Mouse (Mus musculus): ENCODE measurements around the gene Ippk. TPM values are rescaled to one million over a fixed set of nuclear protein-coding genes. Genes with fewer than 3 reads are reported as not detected.

Ippk gene
- total and polyA plus RNA-seq, 2 experiments, result 3.9 to 5.0 TPM

- H3K36me3 ChIP-seq (ENCODE audit: control insufficient read depth, insufficient read depth, low read length), result peaks cover 29% of the 10 kb centered on the region
- no peak overlapping the region for H3K9ac ChIP-seq (ENCODE audit: low read depth, low read length)
- H3K4me1 ChIP-seq (ENCODE audit: control insufficient read depth, insufficient read depth, low read length), result no peaks in the 10 kb centered on the region; the same call in 1 of the 2 replicates
- TF ChIP-seq POLR2A (IDR thresholded peaks at IDR 0.05; ENCODE audit: extremely low read depth, insufficient read depth, low read length), result no peak
- TF ChIP-seq CTCF (IDR thresholded peaks at IDR 0.05; ENCODE audit: low read depth, low read length), result no peak
- no peak overlapping the region for H3K27ac ChIP-seq (replicated peaks; ENCODE audit: insufficient read depth, low read depth, low read length)
- no peak for DNase-seq (ENCODE audit: extremely low read depth, low read depth, low spot score)
- WGBS, result 67% methylated on average over 5 of the region's 5 CpGs
- H3K27me3 ChIP-seq (ENCODE audit: control insufficient read depth, insufficient read depth, low read length), result no peaks in the 10 kb centered on the region
- no peak overlapping the region for H3K4me3 ChIP-seq (ENCODE audit: insufficient read depth, low read depth, low read length)
- H3K79me2 ChIP-seq (ENCODE audit: control insufficient read depth, insufficient read depth, low read length), result no peaks in the 10 kb centered on the region
Measured at GRCm38 (mm10) chr13:49460692-49461414, 39.8 kb downstream of the Ippk start.

- 87% methylated on average over 15 of the region's 15 CpGs for WGBS
- Histone ChIP-seq H3K27ac (replicated peaks; ENCODE audit: insufficient read depth, low read depth, low read length) (no peak overlapping the region), H3K4me3 (ENCODE audit: insufficient read depth, low read depth, low read length) (no peak overlapping the region), H3K9ac (ENCODE audit: low read depth, low read length) (no peak overlapping the region), H3K27me3 (ENCODE audit: control insufficient read depth, insufficient read depth, low read length) (no peaks in the 10 kb centered on the region), H3K79me2 (ENCODE audit: control insufficient read depth, insufficient read depth, low read length) (no peaks in the 10 kb centered on the region), H3K4me1 (ENCODE audit: control insufficient read depth, insufficient read depth, low read length) (no peaks in the 10 kb centered on the region; the same call in 1 of the 2 replicates), H3K36me3 (ENCODE audit: control insufficient read depth, insufficient read depth, low read length) (peaks cover 29% of the 10 kb centered on the region)
- DNase-seq (ENCODE audit: extremely low read depth, low read depth, low spot score), result peak; percentile 40
- TF ChIP-seq POLR2A (IDR thresholded peaks at IDR 0.05; ENCODE audit: extremely low read depth, insufficient read depth, low read length) (no peak), CTCF (IDR thresholded peaks at IDR 0.05; ENCODE audit: low read depth, low read length) (no peak)
Measured at GRCm38 (mm10) chr13:49461458-49462132, 40.5 kb downstream of the Ippk start.

GRCm38 (mm10) chr13:49462921-49463320 lies 41.9 kb downstream of the Ippk start:
- 90% methylated on average over 2 of the region's 2 CpGs for WGBS
- H3K79me2 ChIP-seq (ENCODE audit: control insufficient read depth, insufficient read depth, low read length), result no peaks in the 10 kb centered on the region

GRCm38 (mm10) chr13:49465875-49466274 lies 44.8 kb downstream of the Ippk start:
- Histone ChIP-seq H3K9ac (ENCODE audit: low read depth, low read length) (no peak overlapping the region), H3K36me3 (ENCODE audit: control insufficient read depth, insufficient read depth, low read length) (peaks cover 19% of the 10 kb centered on the region), H3K4me1 (ENCODE audit: control insufficient read depth, insufficient read depth, low read length) (no peaks in the 10 kb centered on the region), H3K27me3 (ENCODE audit: control insufficient read depth, insufficient read depth, low read length) (no peaks in the 10 kb centered on the region), H3K27ac (replicated peaks; ENCODE audit: insufficient read depth, low read depth, low read length) (no peak overlapping the region), H3K4me3 (ENCODE audit: insufficient read depth, low read depth, low read length) (no peak overlapping the region), H3K79me2 (ENCODE audit: control insufficient read depth, insufficient read depth, low read length) (no peaks in the 10 kb centered on the region)
- TF ChIP-seq CTCF (IDR thresholded peaks at IDR 0.05; ENCODE audit: low read depth, low read length) (no peak), POLR2A (IDR thresholded peaks at IDR 0.05; ENCODE audit: extremely low read depth, insufficient read depth, low read length) (no peak)
- 98% methylated on average over 4 of the region's 4 CpGs for WGBS
- no peak for DNase-seq (ENCODE audit: extremely low read depth, low read depth, low spot score)

More at GRCm38 (mm10) chr13:49462921-49463320, 41.9 kb downstream of the Ippk start:
- Histone ChIP-seq H3K4me1 (ENCODE audit: control insufficient read depth, insufficient read depth, low read length) (no peaks in the 10 kb centered on the region; the same call in 1 of the 2 replicates), H3K4me3 (ENCODE audit: insufficient read depth, low read depth, low read length) (no peak overlapping the region), H3K9ac (ENCODE audit: low read depth, low read length) (no peak overlapping the region), H3K27ac (replicated peaks; ENCODE audit: insufficient read depth, low read depth, low read length) (no peak overlapping the region), H3K36me3 (ENCODE audit: control insufficient read depth, insufficient read depth, low read length) (peaks cover 29% of the 10 kb centered on the region), H3K27me3 (ENCODE audit: control insufficient read depth, insufficient read depth, low read length) (no peaks in the 10 kb centered on the region)
- DNase-seq (ENCODE audit: extremely low read depth, low read depth, low spot score), result no peak
- TF ChIP-seq POLR2A (IDR thresholded peaks at IDR 0.05; ENCODE audit: extremely low read depth, insufficient read depth, low read length), result no peak
- TF ChIP-seq CTCF (IDR thresholded peaks at IDR 0.05; ENCODE audit: low read depth, low read length), result no peak

- no peaks in the 10 kb centered on the region for H3K79me2 ChIP-seq (ENCODE audit: control insufficient read depth, insufficient read depth, low read length)
Measured at GRCm38 (mm10) chr13:49466393-49467075, 45.5 kb downstream of the Ippk start.

More at GRCm38 (mm10) chr13:49466393-49467075, 45.5 kb downstream of the Ippk start:
- TF ChIP-seq CTCF (IDR thresholded peaks at IDR 0.05; ENCODE audit: low read depth, low read length) (no peak), POLR2A (IDR thresholded peaks at IDR 0.05; ENCODE audit: extremely low read depth, insufficient read depth, low read length) (no peak)
- 88% methylated on average over 11 of the region's 11 CpGs for WGBS
- Histone ChIP-seq H3K4me3 (ENCODE audit: insufficient read depth, low read depth, low read length) (no peak overlapping the region), H3K9ac (ENCODE audit: low read depth, low read length) (no peak overlapping the region), H3K4me1 (ENCODE audit: control insufficient read depth, insufficient read depth, low read length) (peaks cover 4% of the 10 kb centered on the region), H3K27ac (replicated peaks; ENCODE audit: insufficient read depth, low read depth, low read length) (no peak overlapping the region), H3K36me3 (ENCODE audit: control insufficient read depth, insufficient read depth, low read length) (peaks cover 18% of the 10 kb centered on the region), H3K27me3 (ENCODE audit: control insufficient read depth, insufficient read depth, low read length) (no peaks in the 10 kb centered on the region)
- DNase-seq (ENCODE audit: extremely low read depth, low read depth, low spot score), result no peak

All from liver, adult 2 months (tissue).